Mouse (Mus musculus): Measurements from ENCODE around the gene Mical3. TPM values are rescaled to one million over a fixed set of nuclear protein-coding genes. Genes with fewer than 3 reads are reported as not detected.
A peak's percentile ranks its signal among the peaks of the same experiment; 100 is the strongest.

Mical3 gene
- polyA plus RNA-seq, 1 experiment from 2014 or later, result 11.7 TPM

DNA sequence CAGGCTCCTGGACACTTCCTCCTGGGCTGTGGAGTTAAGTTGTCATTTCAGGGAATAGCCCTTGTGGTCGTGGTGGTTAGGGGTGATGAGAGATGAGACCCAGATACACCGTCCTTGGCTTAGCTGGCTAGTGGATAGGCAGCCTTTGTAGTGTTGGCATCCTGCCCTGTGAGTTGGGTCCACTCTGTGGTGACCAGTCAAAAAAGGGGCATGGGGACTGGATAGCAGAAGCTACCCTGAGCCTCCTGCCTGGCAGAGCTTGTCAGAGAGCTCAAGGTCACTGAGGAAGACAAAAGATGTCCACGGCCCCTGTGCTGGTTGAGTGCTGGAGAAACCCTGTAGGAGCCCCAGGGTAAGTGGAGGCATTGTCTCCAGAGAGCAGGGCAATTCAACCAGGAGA is 3.1 kb downstream of the Mical3 start:
- Histone ChIP-seq H3K9ac (no peak overlapping the region), H3K36me3 (no peaks in the 10 kb centered on the region), H3K27ac (no peak overlapping the region), H3K27me3 (replicated peaks) (peaks cover 11% of the 10 kb centered on the region; the same call in 1 of the 2 replicates), H3K4me2 (no peak overlapping the region), H3K9me3 (no peaks in the 10 kb centered on the region), H3K4me1 (peaks cover 16% of the 10 kb centered on the region), H3K4me3 (replicated peaks) (no peak overlapping the region)
- WGBS, result 75% methylated on average over 3 of the region's 3 CpGs
- no peak for ATAC-seq (ENCODE audit: insufficient read depth, low FRiP score, low read depth)

DNA sequence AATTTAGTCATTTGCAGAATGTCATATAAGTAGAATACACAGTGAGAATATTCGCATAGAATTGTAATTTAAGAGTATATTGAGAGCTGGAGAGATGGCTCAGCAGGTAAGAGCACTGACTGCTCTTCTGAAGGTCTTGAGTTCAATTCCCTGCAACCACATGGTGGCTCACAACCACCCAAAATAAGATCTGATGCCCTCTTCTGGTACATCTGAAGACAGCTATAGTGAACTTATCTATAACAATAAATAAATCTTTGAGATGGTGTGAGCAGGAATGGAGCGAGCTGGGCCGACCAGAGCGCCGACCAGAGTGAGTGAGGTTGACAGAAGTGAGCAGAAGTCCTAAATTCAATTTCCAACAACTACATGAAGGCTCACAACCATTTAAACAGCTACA is 4.6 kb downstream of the Mical3 start:
- Histone ChIP-seq H3K4me2 (no peak overlapping the region), H3K27me3 (replicated peaks) (peaks cover 10% of the 10 kb centered on the region; the same call in 1 of the 2 replicates), H3K27ac (no peak overlapping the region), H3K9ac (no peak overlapping the region), H3K36me3 (no peaks in the 10 kb centered on the region), H3K4me1 (peaks cover 16% of the 10 kb centered on the region), H3K9me3 (no peaks in the 10 kb centered on the region), H3K4me3 (replicated peaks) (no peak overlapping the region)
- WGBS, result 82% methylated on average over 5 of the region's 5 CpGs
- ATAC-seq (ENCODE audit: insufficient read depth, low FRiP score, low read depth), result no peak

DNA sequence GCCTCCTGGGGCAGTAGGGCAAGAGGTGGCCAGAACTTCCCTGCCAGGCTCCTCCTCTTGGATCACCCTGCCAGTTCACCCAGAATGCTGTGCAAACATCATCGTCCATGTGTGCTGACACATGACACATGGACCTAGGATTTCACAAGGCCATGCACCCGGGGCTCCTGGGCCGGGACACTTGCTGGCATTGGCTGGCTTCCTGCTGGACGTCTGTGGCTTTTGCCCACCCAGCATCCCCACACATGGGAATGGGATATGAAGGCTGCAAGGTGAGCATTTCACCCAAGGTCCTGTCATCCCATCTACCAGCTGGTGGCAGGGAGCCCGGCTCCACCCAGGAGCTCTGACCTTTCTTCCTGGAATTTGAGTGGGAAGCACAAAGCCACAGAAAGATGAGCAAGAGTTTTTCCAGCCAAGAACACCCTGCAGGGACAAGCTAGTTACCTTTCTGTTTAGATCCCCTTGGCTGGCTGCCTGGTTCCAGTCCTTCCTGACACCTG is 8.0 kb downstream of the Mical3 start:
- Histone ChIP-seq H3K9me3 (no peaks in the 10 kb centered on the region), H3K4me1 (no peaks in the 10 kb centered on the region)
- ATAC-seq (ENCODE audit: insufficient read depth, low FRiP score, low read depth), result no peak

DNA sequence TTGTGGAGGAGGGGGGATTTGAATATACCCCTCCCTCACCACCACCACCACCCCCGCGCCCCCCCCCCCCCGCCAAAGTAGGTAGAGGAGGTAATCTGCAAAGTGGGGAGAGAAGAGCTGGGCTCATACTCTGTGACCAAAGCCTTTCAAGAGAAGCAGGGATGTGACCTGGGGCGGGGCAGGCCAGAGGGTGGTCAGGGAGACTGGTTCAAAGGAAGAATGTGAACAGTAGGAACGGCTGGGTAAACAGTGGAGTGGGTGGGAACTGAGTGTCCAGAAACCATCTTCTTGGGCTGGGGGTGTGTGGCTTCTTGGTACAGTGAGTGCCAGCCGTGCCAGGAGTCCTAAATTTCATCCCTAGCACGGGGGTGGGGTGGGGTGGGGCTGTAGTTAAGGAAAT is 10.0 kb downstream of the Mical3 start:
- WGBS, result 44% methylated on average over 7 of the region's 7 CpGs
- Histone ChIP-seq H3K4me3 (replicated peaks) (no peak overlapping the region), H3K4me2 (no peak overlapping the region), H3K36me3 (no peaks in the 10 kb centered on the region), H3K9me3 (no peaks in the 10 kb centered on the region), H3K27ac (no peak overlapping the region), H3K4me1 (no peaks in the 10 kb centered on the region), H3K27me3 (replicated peaks) (no peaks in the 10 kb centered on the region), H3K9ac (no peak overlapping the region)
- ATAC-seq (ENCODE audit: insufficient read depth, low FRiP score, low read depth), result no peak

More for the DNA sequence above, 8.0 kb downstream of the Mical3 start:
- 65% methylated on average over 5 of the region's 5 CpGs for WGBS
- H3K4me2 ChIP-seq, result no peak overlapping the region
- no peak overlapping the region for H3K9ac ChIP-seq
- no peak overlapping the region for H3K27ac ChIP-seq
- H3K36me3 ChIP-seq, result no peaks in the 10 kb centered on the region
- no peak overlapping the region for H3K4me3 ChIP-seq (replicated peaks)
- H3K27me3 ChIP-seq (replicated peaks), result no peaks in the 10 kb centered on the region

DNA sequence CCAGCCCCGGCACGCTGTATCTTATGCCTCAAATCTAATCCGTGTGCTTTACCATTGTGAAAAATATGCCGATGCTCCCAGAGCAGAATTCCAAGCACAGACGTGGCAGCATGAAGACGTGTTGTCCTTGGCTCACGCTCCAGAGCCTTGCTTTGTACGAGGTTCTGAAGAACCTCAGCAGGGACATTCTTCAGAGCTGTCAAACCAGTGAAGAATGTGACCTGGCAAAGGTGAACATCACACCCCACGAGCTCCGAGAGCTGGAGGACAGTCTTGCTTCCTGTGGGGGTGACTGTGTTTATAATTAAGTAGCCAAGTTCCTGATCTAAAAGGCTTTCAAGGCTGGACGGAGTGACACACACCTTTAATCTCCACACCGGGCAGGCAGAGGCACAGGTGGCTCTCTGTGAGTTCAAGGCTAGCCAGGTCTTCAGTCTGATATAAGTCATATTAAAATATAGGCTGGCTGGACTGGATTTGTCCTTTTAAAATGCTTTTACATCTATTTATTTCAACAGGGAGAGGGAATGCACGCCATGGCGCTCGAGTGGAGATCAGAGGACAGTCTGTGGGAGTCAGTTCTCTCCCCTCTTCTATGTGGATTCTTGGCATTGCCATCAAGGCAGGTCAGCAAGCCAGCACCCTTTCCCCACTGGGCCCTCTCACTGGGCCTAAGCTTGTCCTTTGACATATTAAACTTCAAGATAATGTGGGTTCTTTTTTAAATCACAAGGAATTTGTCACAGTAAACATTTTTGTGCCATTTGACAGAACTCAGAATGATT is 12.6 kb downstream of the Mical3 start:
- H3K9me3 ChIP-seq, result no peaks in the 10 kb centered on the region
- no peak overlapping the region for H3K9ac ChIP-seq
- no peaks in the 10 kb centered on the region for H3K4me1 ChIP-seq
- no peak overlapping the region for H3K4me3 ChIP-seq (replicated peaks)
- H3K27me3 ChIP-seq (replicated peaks), result no peaks in the 10 kb centered on the region
- H3K36me3 ChIP-seq, result no peaks in the 10 kb centered on the region
- no peak for ATAC-seq (ENCODE audit: insufficient read depth, low FRiP score, low read depth)
- no peak overlapping the region for H3K4me2 ChIP-seq
- no peak overlapping the region for H3K27ac ChIP-seq
- WGBS, result 62% methylated on average over 15 of the region's 15 CpGs

DNA sequence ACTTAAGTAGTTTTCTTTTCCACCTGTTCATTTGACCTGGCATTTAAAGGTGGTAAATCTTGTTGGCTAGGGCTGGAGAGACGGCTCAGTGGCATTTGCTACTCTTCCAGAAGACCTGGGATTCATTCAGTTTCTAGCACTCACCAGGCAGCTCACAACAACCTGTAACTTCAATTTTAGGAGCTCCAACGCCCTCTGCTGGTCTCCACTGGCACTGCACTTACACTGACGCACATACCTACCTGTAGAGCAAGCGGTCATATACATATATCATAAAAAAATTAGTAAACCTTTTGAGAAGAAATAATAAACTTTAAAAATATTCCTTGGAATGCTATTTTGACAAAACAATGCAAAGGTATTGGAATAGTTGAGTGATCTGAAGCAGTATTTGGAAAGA is 13.7 kb downstream of the Mical3 start:
- Histone ChIP-seq H3K4me3 (replicated peaks) (no peak overlapping the region), H3K4me1 (no peaks in the 10 kb centered on the region), H3K36me3 (no peaks in the 10 kb centered on the region), H3K27me3 (replicated peaks) (no peaks in the 10 kb centered on the region), H3K9ac (no peak overlapping the region), H3K27ac (no peak overlapping the region), H3K4me2 (no peak overlapping the region), H3K9me3 (no peaks in the 10 kb centered on the region)
- WGBS, result 76% methylated on average over 4 of the region's 4 CpGs
- no peak for ATAC-seq (ENCODE audit: insufficient read depth, low FRiP score, low read depth)

DNA sequence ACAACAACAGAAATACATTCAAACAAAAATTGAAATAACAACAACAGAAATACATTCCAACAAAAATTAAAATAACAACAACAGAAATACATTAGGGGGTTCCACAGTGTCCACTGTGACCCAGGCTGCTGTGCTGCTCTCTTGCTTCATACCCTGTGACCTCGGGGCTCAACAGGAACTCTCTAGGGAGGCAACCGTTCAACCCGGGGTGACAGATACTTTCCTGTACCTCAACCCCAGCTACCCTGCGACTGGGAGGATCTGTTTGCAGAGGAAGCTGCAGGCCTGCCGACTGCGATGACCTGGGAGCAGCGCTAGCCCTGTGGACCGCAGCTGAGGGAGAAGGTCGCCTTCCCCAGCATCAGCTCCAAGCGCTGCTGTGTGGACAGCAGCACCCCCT is 14.4 kb downstream of the Mical3 start:
- Histone ChIP-seq H3K27ac (no peak overlapping the region), H3K4me3 (replicated peaks) (no peak overlapping the region), H3K9me3 (no peaks in the 10 kb centered on the region), H3K9ac (no peak overlapping the region), H3K36me3 (no peaks in the 10 kb centered on the region), H3K27me3 (replicated peaks) (no peaks in the 10 kb centered on the region), H3K4me2 (no peak overlapping the region), H3K4me1 (no peaks in the 10 kb centered on the region)
- 46% methylated on average over 10 of the region's 10 CpGs for WGBS
- ATAC-seq (ENCODE audit: insufficient read depth, low FRiP score, low read depth), result no peak

DNA sequence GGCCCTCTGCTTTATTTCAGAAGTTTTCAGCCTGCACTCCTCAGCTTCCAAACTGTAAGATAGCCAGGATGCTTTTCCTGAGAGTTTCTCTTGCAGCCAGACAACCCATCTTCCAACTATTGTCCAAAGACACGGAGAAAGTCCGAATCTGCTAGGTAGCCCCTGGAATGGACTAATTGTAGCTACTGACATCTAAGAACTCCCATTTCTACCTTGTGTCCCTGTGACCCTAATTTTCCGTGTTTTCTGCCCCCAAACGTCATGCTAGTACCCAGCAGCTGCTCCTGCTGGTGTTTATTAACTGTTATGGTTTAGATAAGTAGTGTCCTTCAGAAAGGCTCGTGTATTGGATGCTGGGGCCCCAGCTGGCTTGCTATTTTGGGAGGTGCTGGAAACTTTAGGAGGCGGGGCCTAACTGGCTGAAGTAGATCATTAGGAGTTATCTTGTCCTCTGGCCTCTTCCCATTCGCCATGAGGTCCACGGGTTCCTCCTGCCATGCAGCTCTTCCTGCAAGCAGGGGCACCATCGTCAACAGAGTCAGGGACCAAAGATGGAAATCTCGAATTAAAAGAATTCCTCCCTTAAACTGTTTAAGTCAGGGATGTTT is 19.2 kb downstream of the Mical3 start:
- 42% methylated on average over 10 of the region's 10 CpGs for WGBS
- 0 out of 2 replicates have a peak, but pooled peaks cover 5% of the 10 kb centered on the region for H3K4me1 ChIP-seq
- no peaks in the 10 kb centered on the region for H3K27me3 ChIP-seq (replicated peaks)
- no peak overlapping the region for H3K4me3 ChIP-seq (replicated peaks)
- no peaks in the 10 kb centered on the region; the same call in 1 of the 2 replicates for H3K36me3 ChIP-seq
- H3K9ac ChIP-seq, result no peak overlapping the region
- peak; percentile 36; the same call in 1 of the 2 replicates for ATAC-seq (ENCODE audit: insufficient read depth, low FRiP score, low read depth)
- H3K9me3 ChIP-seq, result no peaks in the 10 kb centered on the region
- H3K4me2 ChIP-seq, result no peak overlapping the region
- H3K27ac ChIP-seq, result no peak overlapping the region

DNA sequence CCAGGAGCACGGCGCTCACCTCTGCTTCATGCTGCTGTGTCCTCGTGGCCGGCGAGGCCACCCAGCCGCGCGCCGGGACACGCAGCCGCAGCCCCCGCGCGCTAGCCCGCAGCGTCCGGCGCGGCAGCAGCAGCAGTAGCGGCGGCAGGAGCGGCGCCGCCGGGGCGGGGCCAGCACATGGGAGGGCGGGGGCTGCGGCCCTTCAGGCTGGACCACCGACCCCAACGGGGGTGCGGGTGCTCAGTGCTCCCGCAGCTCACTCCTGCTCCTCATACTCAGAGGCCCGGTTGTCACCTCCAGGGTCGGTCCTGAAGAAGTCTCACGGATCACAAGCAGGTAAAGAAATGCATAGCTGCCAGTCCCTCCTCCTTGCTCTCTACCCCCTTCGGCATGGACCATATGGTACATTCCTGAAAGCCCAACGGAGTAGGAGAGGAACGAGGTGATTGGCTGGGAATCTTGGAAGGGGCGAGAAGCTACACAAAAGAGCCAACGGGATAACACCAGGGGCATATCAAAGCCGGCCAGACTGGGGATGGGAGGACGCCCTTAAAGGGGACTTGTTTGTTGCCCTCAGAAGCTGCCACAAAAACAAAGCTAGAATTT is 20.7 kb downstream of the Mical3 start:
- H3K4me3 ChIP-seq (replicated peaks), result peak overlapping the region; percentile 83
- H3K9me3 ChIP-seq, result no peaks in the 10 kb centered on the region
- H3K4me1 ChIP-seq, result 0 out of 2 replicates have a peak, but pooled peaks cover 5% of the 10 kb centered on the region
- WGBS, result under 1% methylated on average over 39 of the region's 42 CpGs
- H3K4me2 ChIP-seq, result peak overlapping the region; percentile 84
- H3K27ac ChIP-seq, result peak overlapping the region; percentile 84
- H3K9ac ChIP-seq, result peak overlapping the region; percentile 89
- no peaks in the 10 kb centered on the region; the same call in 1 of the 2 replicates for H3K36me3 ChIP-seq
- peak; percentile 97 for ATAC-seq (ENCODE audit: insufficient read depth, low FRiP score, low read depth)
- no peaks in the 10 kb centered on the region for H3K27me3 ChIP-seq (replicated peaks)

DNA sequence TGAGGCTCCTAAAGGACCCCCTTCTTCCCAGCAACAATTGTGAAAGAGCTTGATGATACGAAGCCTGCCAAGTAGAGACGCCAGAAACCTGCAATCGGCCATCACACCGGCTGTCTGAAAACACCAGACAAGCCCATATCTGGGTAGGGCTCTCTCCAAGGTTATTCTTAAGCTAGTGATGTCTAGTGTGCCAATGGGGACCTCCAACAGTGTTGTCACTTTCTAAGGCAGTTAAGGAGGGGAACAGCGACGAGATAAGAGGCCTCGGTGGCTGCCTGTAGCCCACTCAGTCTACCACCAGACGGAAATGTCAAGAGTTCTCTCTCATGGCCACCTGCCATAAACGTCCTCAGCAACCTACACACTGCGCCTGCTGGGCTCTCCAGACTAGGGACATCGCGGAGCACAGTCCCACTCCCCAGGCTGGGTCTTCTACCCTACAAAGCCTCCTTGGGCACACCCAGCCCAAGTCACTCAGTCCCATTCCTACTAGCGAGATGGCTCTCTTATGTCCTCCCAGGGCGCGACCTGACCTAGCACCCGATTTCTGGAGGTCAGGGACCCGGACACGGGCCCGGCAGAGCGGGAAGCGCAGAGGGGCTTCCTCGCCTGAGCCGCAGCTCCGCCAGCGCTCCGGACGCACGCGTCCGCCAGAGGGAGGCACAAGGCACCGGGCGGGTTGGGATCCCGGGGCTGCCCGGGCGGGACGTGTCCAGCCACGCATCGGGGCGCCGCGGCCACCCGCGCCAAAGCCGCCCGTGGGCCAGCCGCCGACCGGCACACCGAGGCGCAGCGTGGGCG is 21.4 kb downstream of the Mical3 start:
- H3K27ac ChIP-seq, result peak overlapping the region; percentile 84; the same call in 1 of the 2 replicates
- peak; percentile 17 for ATAC-seq (ENCODE audit: insufficient read depth, low FRiP score, low read depth)
- WGBS, result under 1% methylated on average over 52 of the region's 52 CpGs
- H3K9me3 ChIP-seq, result no peaks in the 10 kb centered on the region
- H3K4me2 ChIP-seq, result peak overlapping the region; percentile 84
- peak overlapping the region; percentile 83 for H3K4me3 ChIP-seq (replicated peaks)
- H3K9ac ChIP-seq, result peak overlapping the region; percentile 89
- H3K27me3 ChIP-seq (replicated peaks), result no peaks in the 10 kb centered on the region
- H3K36me3 ChIP-seq, result peaks cover under 1% of the 10 kb centered on the region; the same call in 1 of the 2 replicates
- 0 out of 2 replicates have a peak, but pooled peaks cover 5% of the 10 kb centered on the region for H3K4me1 ChIP-seq

DNA sequence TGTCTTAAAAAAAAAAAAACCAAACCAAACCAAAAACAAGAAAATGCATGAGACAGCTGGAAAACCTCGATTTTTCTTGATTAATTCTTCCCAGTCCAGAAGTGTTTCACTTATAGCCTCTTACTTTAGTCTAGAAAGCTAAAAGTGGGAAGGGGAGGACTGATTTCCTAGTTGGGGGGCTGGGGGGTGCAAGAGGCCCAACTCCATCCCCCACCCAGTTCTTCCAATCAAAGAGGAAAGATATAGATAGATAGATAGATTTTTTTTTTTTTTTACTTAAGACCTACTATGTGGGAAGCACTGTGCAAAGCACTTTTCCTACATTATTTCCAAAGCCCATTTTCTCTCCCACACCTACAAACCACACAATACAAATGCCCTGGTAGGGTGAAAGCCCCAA is 22.7 kb downstream of the Mical3 start:
- Histone ChIP-seq H3K9ac (no peak overlapping the region), H3K4me1 (0 out of 2 replicates have a peak, but pooled peaks cover 5% of the 10 kb centered on the region), H3K36me3 (peaks cover 3% of the 10 kb centered on the region; the same call in 1 of the 2 replicates), H3K27me3 (replicated peaks) (no peaks in the 10 kb centered on the region), H3K4me3 (replicated peaks) (no peak overlapping the region), H3K4me2 (no peak overlapping the region), H3K9me3 (no peaks in the 10 kb centered on the region), H3K27ac (no peak overlapping the region)
- WGBS, result 75% methylated on average over 1 of the region's 1 CpGs
- ATAC-seq (ENCODE audit: insufficient read depth, low FRiP score, low read depth), result no peak

Data from stomach, embryonic 15.5 days (tissue).